Mouse (Mus musculus): ENCODE results near the gene Galnt3. TPM values are rescaled to one million over a fixed set of nuclear protein-coding genes. Genes with fewer than 3 reads are reported as not detected.
A peak's percentile ranks its signal among the peaks of the same experiment; 100 is the strongest.

Gene Galnt3
- polyA plus RNA-seq, 1 experiment from 2014 or later = 0.63 TPM

DNA sequence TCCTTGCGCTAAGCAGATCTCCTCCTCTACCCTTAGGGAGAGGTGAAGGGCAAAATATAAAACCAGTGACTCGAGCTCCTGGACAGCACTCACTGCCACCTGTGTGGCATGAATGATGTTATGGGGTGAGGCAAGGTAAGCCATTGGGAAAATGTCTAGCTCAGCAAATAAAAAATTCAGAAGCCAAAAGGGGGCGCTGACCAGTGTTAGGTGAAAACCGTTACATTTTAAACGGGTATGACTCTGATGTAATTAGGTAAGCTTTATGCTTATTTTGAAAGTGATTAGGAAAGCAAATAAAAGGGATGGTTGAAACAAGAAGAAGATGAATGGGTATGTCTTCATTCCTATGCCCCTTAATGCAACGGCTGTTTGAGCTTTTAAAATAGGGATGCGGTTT, 24.6 kb downstream of the Galnt3 start:
- no peak for DNase-seq (ENCODE audit: low spot score)
- H3K27ac ChIP-seq (ENCODE audit: low read depth, low read length) = no peak overlapping the region
- no peak overlapping the region for H3K9ac ChIP-seq (ENCODE audit: low read length)
- H3K4me2 ChIP-seq (ENCODE audit: low read length) = no peak overlapping the region
- no peaks in the 10 kb centered on the region for H3K27me3 ChIP-seq (replicated peaks; ENCODE audit: control insufficient read depth, insufficient read depth, low read length)
- H3K4me1 ChIP-seq (ENCODE audit: control insufficient read depth, insufficient read depth, low read length) = no peaks in the 10 kb centered on the region
- no peaks in the 10 kb centered on the region for H3K9me3 ChIP-seq (replicated peaks; ENCODE audit: control insufficient read depth, low read length)
- no peak for ATAC-seq
- H3K4me3 ChIP-seq (ENCODE audit: low read depth, low read length) = no peak overlapping the region
- WGBS = 80% methylated on average over 7 of the region's 7 CpGs
- H3K36me3 ChIP-seq (ENCODE audit: control insufficient read depth, insufficient read depth, low read length) = no peaks in the 10 kb centered on the region

DNA sequence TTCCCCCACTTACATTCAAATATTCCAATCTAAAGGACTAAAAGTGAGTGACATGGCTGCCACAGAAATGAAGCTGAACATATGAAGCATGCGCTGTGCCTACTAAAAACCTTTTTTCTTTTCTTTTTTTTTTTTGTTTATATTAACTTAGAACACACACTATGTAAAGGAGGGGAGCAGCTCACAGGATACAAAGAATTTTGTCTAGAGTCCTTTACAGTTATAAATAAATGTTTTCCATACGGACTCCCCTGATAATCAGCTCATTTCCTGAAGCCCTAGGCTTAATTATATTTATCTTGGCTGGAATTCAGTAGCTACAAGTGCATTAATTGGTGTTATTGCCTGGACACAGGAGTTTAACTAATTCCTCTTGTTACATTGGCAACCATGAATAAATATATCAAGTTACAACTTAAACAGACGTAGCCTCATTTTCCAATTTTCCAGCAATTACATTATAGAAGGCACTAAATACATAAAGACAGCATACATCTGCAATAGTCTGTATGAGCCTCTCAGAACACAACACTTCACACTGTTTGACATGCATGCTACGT, 30.1 kb downstream of the Galnt3 start:
- Histone ChIP-seq H3K27ac (ENCODE audit: low read depth, low read length) (no peak overlapping the region), H3K27me3 (replicated peaks; ENCODE audit: control insufficient read depth, insufficient read depth, low read length) (no peaks in the 10 kb centered on the region), H3K4me3 (ENCODE audit: low read depth, low read length) (no peak overlapping the region), H3K4me1 (ENCODE audit: control insufficient read depth, insufficient read depth, low read length) (no peaks in the 10 kb centered on the region), H3K9ac (ENCODE audit: low read length) (no peak overlapping the region), H3K4me2 (ENCODE audit: low read length) (no peak overlapping the region), H3K36me3 (ENCODE audit: control insufficient read depth, insufficient read depth, low read length) (no peaks in the 10 kb centered on the region), H3K9me3 (replicated peaks; ENCODE audit: control insufficient read depth, low read length) (no peaks in the 10 kb centered on the region)
- peak; percentile 56 for DNase-seq (ENCODE audit: low spot score)
- 40% methylated on average over 4 of the region's 4 CpGs for WGBS
- no peak for ATAC-seq

DNA sequence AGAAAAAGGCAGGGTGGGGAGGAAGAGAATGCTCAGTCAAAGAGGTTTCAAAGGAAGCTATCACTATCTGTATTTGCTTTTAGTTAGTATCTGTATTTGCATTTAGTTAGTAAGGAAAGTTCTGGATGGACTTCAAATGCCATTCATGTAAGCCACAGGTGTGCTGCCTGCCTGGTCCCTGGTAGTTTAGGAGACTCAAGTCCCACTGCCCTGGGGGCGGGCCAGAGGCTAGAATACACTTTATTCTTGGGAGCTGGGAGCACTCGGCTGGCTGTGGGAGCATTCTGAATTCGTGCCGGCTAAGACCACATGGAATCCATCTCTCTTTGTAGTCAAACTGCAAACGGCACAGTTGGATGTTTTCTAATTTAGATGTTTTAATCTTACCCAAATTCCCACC, 33.5 kb downstream of the Galnt3 start:
- WGBS = 34% methylated on average over 5 of the region's 5 CpGs
- Histone ChIP-seq H3K9ac (ENCODE audit: low read length) (no peak overlapping the region), H3K4me3 (ENCODE audit: low read depth, low read length) (no peak overlapping the region), H3K27me3 (replicated peaks; ENCODE audit: control insufficient read depth, insufficient read depth, low read length) (no peaks in the 10 kb centered on the region), H3K9me3 (replicated peaks; ENCODE audit: control insufficient read depth, low read length) (no peaks in the 10 kb centered on the region), H3K4me1 (ENCODE audit: control insufficient read depth, insufficient read depth, low read length) (no peaks in the 10 kb centered on the region), H3K27ac (ENCODE audit: low read depth, low read length) (no peak overlapping the region), H3K4me2 (ENCODE audit: low read length) (no peak overlapping the region), H3K36me3 (ENCODE audit: control insufficient read depth, insufficient read depth, low read length) (no peaks in the 10 kb centered on the region)
- ATAC-seq = no peak
- DNase-seq (ENCODE audit: low spot score) = no peak

DNA sequence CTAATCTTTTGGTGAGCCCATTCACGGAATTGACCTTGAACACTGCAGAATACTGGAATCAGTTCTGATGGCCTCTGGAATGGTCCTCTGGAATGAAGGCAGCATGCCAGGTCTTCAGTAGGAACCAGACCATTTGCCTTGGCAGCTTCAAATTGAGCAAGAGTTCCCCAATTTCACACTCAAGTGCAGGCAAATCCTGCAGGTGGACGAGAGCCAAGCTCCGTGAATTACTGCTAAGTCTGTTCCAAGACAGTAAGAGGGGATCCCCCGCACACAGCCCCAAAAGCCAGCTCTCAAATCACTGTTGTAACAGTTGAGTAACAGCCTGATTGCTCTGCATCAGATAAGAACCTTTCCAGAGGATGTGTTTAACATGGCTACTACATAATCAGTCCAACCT, 42.9 kb downstream of the Galnt3 start:
- 62% methylated on average over 4 of the region's 4 CpGs for WGBS

DNA sequence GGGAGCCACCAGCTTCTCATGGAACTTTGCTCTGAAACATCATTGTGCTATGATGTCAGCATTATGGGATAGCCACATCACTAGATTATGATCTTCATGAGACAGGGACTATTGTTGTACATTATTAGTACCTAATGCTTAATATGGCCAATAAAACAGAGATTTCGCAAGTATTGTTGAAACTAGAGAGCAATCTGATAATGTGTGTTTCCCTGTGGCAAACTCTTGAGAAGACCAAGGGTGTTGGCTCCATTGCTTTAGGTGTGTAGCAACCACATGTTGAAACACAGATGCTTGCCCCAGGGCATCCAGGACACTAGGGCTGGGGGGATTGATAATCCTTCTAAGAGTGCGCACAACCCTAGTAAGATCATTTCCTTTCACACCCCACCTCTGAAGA, 44.1 kb downstream of the Galnt3 start:
- no peaks in the 10 kb centered on the region for H3K36me3 ChIP-seq (ENCODE audit: control insufficient read depth, insufficient read depth, low read length)
- WGBS = 94% methylated on average over 2 of the region's 2 CpGs
- H3K4me3 ChIP-seq (ENCODE audit: low read depth, low read length) = no peak overlapping the region
- no peak overlapping the region for H3K9ac ChIP-seq (ENCODE audit: low read length)
- H3K4me2 ChIP-seq (ENCODE audit: low read length) = no peak overlapping the region
- no peak for ATAC-seq
- H3K27me3 ChIP-seq (replicated peaks; ENCODE audit: control insufficient read depth, insufficient read depth, low read length) = no peaks in the 10 kb centered on the region
- no peak for DNase-seq (ENCODE audit: low spot score)
- no peaks in the 10 kb centered on the region for H3K9me3 ChIP-seq (replicated peaks; ENCODE audit: control insufficient read depth, low read length)
- H3K4me1 ChIP-seq (ENCODE audit: control insufficient read depth, insufficient read depth, low read length) = no peaks in the 10 kb centered on the region
- no peak overlapping the region for H3K27ac ChIP-seq (ENCODE audit: low read depth, low read length)

More for the DNA sequence above, 42.9 kb downstream of the Galnt3 start:
- Histone ChIP-seq H3K27ac (ENCODE audit: low read depth, low read length) (no peak overlapping the region), H3K4me3 (ENCODE audit: low read depth, low read length) (no peak overlapping the region), H3K4me2 (ENCODE audit: low read length) (no peak overlapping the region), H3K36me3 (ENCODE audit: control insufficient read depth, insufficient read depth, low read length) (no peaks in the 10 kb centered on the region), H3K27me3 (replicated peaks; ENCODE audit: control insufficient read depth, insufficient read depth, low read length) (no peaks in the 10 kb centered on the region), H3K4me1 (ENCODE audit: control insufficient read depth, insufficient read depth, low read length) (no peaks in the 10 kb centered on the region), H3K9ac (ENCODE audit: low read length) (no peak overlapping the region), H3K9me3 (replicated peaks; ENCODE audit: control insufficient read depth, low read length) (no peaks in the 10 kb centered on the region)
- ATAC-seq = no peak
- DNase-seq (ENCODE audit: low spot score) = peak; percentile 49

DNA sequence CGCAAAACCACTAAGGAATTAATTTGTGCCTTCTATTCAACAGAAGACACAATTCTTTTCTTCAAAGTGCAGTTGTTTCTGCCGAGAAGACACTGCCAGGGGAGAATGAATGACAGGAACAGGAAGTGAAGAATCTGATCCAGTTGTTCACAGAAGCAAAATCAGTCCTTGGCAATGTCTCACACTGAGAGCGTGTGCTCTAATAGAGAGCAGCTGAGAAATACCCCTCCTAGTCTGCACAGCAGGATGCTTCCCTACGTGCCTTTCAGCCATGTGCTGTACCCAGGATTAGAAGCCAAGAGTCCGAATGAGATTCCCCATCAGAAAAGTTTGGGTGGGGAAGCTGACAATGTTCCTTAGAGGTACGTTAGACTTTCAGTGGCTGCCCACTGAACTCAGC, 55.3 kb downstream of the Galnt3 start:
- H3K9ac ChIP-seq (ENCODE audit: low read length) = no peak overlapping the region
- 19% methylated on average over 6 of the region's 6 CpGs for WGBS
- H3K27me3 ChIP-seq (replicated peaks; ENCODE audit: control insufficient read depth, insufficient read depth, low read length) = no peaks in the 10 kb centered on the region
- peaks cover 5% of the 10 kb centered on the region; the same call in 1 of the 2 replicates for H3K4me1 ChIP-seq (ENCODE audit: control insufficient read depth, insufficient read depth, low read length)
- H3K9me3 ChIP-seq (replicated peaks; ENCODE audit: control insufficient read depth, low read length) = no peaks in the 10 kb centered on the region
- H3K4me3 ChIP-seq (ENCODE audit: low read depth, low read length) = no peak overlapping the region
- no peak for ATAC-seq
- peak; percentile 10 for DNase-seq (ENCODE audit: low spot score)
- H3K27ac ChIP-seq (ENCODE audit: low read depth, low read length) = no peak overlapping the region
- no peak overlapping the region for H3K4me2 ChIP-seq (ENCODE audit: low read length)
- H3K36me3 ChIP-seq (ENCODE audit: control insufficient read depth, insufficient read depth, low read length) = no peaks in the 10 kb centered on the region

DNA sequence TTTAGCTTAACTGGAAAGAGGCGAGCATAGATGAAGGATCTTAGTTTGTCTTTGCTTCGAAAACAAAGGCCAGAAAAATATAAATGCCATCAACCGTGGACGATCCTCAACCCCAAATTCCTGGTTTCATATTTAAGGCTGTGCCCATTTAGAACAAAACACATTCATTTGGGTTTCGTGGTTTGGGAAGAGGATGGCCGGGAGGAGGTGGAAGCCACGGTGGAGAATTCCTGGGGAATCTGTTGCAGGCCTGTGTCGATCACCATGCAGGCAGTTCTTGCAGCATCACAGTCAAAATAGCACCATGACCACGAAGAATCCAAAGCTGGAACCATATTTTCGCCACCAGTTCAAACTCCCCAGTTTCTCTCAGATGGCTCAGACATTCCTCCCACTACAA, 61.5 kb downstream of the Galnt3 start:
- no peak overlapping the region for H3K4me3 ChIP-seq (ENCODE audit: low read depth, low read length)
- no peak overlapping the region for H3K9ac ChIP-seq (ENCODE audit: low read length)
- H3K27ac ChIP-seq (ENCODE audit: low read depth, low read length) = no peak overlapping the region
- 92% methylated on average over 10 of the region's 10 CpGs for WGBS
- no peaks in the 10 kb centered on the region for H3K36me3 ChIP-seq (ENCODE audit: control insufficient read depth, insufficient read depth, low read length)
- no peaks in the 10 kb centered on the region for H3K9me3 ChIP-seq (replicated peaks; ENCODE audit: control insufficient read depth, low read length)
- H3K27me3 ChIP-seq (replicated peaks; ENCODE audit: control insufficient read depth, insufficient read depth, low read length) = no peaks in the 10 kb centered on the region
- ATAC-seq = no peak
- H3K4me2 ChIP-seq (ENCODE audit: low read length) = no peak overlapping the region
- 0 out of 2 replicates have a peak, but pooled peaks cover 2% of the 10 kb centered on the region for H3K4me1 ChIP-seq (ENCODE audit: control insufficient read depth, insufficient read depth, low read length)
- DNase-seq (ENCODE audit: low spot score) = no peak

DNA sequence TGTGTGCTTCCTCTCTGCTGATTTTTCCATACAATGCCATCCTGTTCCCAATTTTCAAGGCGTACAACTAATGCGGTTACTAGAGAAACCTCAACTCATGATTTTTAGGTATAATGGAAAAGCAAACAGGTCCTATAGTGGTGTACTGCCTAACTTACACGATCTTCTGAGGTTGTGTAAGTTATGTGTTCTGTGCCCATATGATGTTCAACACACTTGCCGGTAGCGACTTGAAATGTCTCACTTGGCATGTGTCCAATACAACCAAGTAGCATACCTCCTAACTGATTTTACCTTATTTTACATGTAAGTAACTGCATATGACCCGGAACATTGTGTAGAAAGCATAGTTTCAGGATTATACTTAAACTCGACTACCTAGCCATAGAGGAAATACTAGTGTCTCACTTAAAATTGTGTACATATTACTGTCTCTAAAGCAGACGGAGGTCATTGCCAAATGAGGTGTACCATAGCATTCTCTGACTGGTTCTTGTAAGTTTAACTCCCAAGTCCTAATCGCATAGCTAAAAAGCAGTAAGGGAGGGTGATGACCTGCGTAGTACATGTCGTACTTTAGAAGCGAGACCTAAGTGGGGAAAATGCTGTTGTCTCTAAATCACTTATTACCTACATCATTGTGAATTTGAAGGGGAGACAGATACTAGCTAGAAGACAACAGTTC, 80.2 kb downstream of the Galnt3 start:
- H3K4me3 ChIP-seq (ENCODE audit: low read depth, low read length) = no peak overlapping the region
- no peaks in the 10 kb centered on the region for H3K27me3 ChIP-seq (replicated peaks; ENCODE audit: control insufficient read depth, insufficient read depth, low read length)
- H3K4me2 ChIP-seq (ENCODE audit: low read length) = no peak overlapping the region
- H3K27ac ChIP-seq (ENCODE audit: low read depth, low read length) = peak overlapping the region; percentile 65
- 85% methylated on average over 12 of the region's 12 CpGs for WGBS
- H3K9me3 ChIP-seq (replicated peaks; ENCODE audit: control insufficient read depth, low read length) = no peaks in the 10 kb centered on the region
- DNase-seq (ENCODE audit: low spot score) (no peak), ATAC-seq (no peak; the same call in 1 of the 2 replicates)
- H3K9ac ChIP-seq (ENCODE audit: low read length) = no peak overlapping the region; the same call in 1 of the 2 replicates
- H3K4me1 ChIP-seq (ENCODE audit: control insufficient read depth, insufficient read depth, low read length) = peaks cover 21% of the 10 kb centered on the region
- no peaks in the 10 kb centered on the region for H3K36me3 ChIP-seq (ENCODE audit: control insufficient read depth, insufficient read depth, low read length)
